Mouse (Mus musculus) kidney, adult 2 months (tissue): ENCODE data around the gene Anks3. TPM values are rescaled to one million over a fixed set of nuclear protein-coding genes. Genes with fewer than 3 reads are reported as not detected.

ENCODE experiments used
- DNase-seq: peaks from one replicate; pipeline ENCODE4 v3.0.0; 2021
- H3K27ac ChIP-seq: fragments of 200-500 bp; 2 replicates; pipeline ENCODE4 v1.5.1; 2012; ENCODE audit warnings: low read depth, low read length, control low read depth, inconsistent platforms; ENCODE audit not compliant: insufficient read depth
- H3K27me3 ChIP-seq: fragments of 200-500 bp; replicated peaks from 2 replicates; pipeline ENCODE4 v1.6.1; 2012; ENCODE audit warnings: mild to moderate bottlenecking, moderate library complexity, low read length, inconsistent platforms; ENCODE audit not compliant: control insufficient read depth, insufficient read depth
- H3K36me3 ChIP-seq: fragments of 200-500 bp; 2 replicates; pipeline ENCODE4 v1.6.1; 2012; ENCODE audit warnings: mild to moderate bottlenecking, moderate library complexity, low read length, inconsistent platforms; ENCODE audit not compliant: control insufficient read depth, insufficient read depth
- H3K4me1 ChIP-seq: fragments of 200-500 bp; 2 replicates; pipeline ENCODE4 v1.6.1; 2011; ENCODE audit warnings: low read length; ENCODE audit not compliant: control insufficient read depth, insufficient read depth
- H3K4me3 ChIP-seq: fragments of 200-500 bp; 2 replicates; pipeline ENCODE4 v1.5.1; 2011; ENCODE audit warnings: mild to moderate bottlenecking, low read depth, low read length, control low read depth; ENCODE audit not compliant: insufficient read depth
- CTCF ChIP-seq: fragments of 200-500 bp; conservative IDR thresholded peaks from 2 replicates; pipeline ENCODE4 v1.5.1; 2011; ENCODE audit warnings: low read depth, mild to moderate bottlenecking, control low read depth, low read length, moderate library complexity, mixed read lengths; ENCODE audit not compliant: insufficient read depth, insufficient read length
- POLR2A ChIP-seq: fragments of 200-500 bp; IDR thresholded peaks from one replicate; pipeline ENCODE4 v1.6.1; 2011; ENCODE audit warnings: low read depth, low read length, control low read depth
- WGBS: fragments of 180-500 bp; shearing (Covaris S2); methylation state at CpG from one replicate; pipeline ENCODE4 v1.1.7; 2018; 5-methylcytosine and 5-hydroxymethylcytosine counted together
- polyA plus RNA-seq: library from polyadenylated mRNA; depleted of rRNA; stranded (reverse); fragments of >200 nt; gene quantifications from 2 replicates; pipeline ENCODE4 v1.2.3, GENCODE M21; 2012

Gene Anks3
- polyA plus RNA-seq, 1 experiment = 50.7 TPM

GRCm38 (mm10) chr16:4912074-4912648, 51.8 kb downstream of the Anks3 start:
- no peaks in the 10 kb centered on the region for H3K27me3 ChIP-seq
- WGBS = 80% methylated on average over 10 of the region's 10 CpGs
- peaks cover 3% of the 10 kb centered on the region for H3K36me3 ChIP-seq
- peak; percentile 49 for DNase-seq
- no peak overlapping the region for H3K4me3 ChIP-seq
- TF ChIP-seq CTCF (no peak), POLR2A (no peak)
- H3K27ac ChIP-seq = peak overlapping the region; percentile 31; the same call in 1 of the 2 replicates
- H3K4me1 ChIP-seq = peaks cover 17% of the 10 kb centered on the region; the same call in 1 of the 2 replicates

GRCm38 (mm10) chr16:4910758-4911157, 53.2 kb downstream of the Anks3 start:
- TF ChIP-seq POLR2A = no peak
- TF ChIP-seq CTCF = no peak
- Histone ChIP-seq H3K36me3 (peaks cover 1% of the 10 kb centered on the region), H3K4me1 (peaks cover 21% of the 10 kb centered on the region; the same call in 1 of the 2 replicates), H3K4me3 (no peak overlapping the region), H3K27me3 (no peaks in the 10 kb centered on the region), H3K27ac (no peak overlapping the region)
- WGBS = 95% methylated on average over 8 of the region's 8 CpGs
- DNase-seq = no peak

- TF ChIP-seq CTCF (0 out of 2 replicates have a peak, but pooled peaks have one; percentile 25), POLR2A (no peak)
- H3K36me3 ChIP-seq = peaks cover 1% of the 10 kb centered on the region
- DNase-seq = no peak
- WGBS = 98% methylated on average over 2 of the region's 2 CpGs
- no peaks in the 10 kb centered on the region for H3K27me3 ChIP-seq
- H3K4me3 ChIP-seq = no peak overlapping the region
- H3K27ac ChIP-seq = no peak overlapping the region
- H3K4me1 ChIP-seq = peaks cover 28% of the 10 kb centered on the region; the same call in 1 of the 2 replicates
These were observed 54.3 kb downstream of the Anks3 start for GRCm38 (mm10) chr16:4909745-4910144.

GRCm38 (mm10) chr16:4907972-4908371, 56.0 kb downstream of the Anks3 start:
- no peak for TF ChIP-seq POLR2A
- no peak for TF ChIP-seq CTCF
- 56% methylated on average over 5 of the region's 5 CpGs for WGBS
- H3K4me3 ChIP-seq = no peak overlapping the region
- no peaks in the 10 kb centered on the region for H3K27me3 ChIP-seq
- peaks cover 1% of the 10 kb centered on the region for H3K36me3 ChIP-seq
- no peak for DNase-seq
- no peak overlapping the region for H3K27ac ChIP-seq
- H3K4me1 ChIP-seq = peaks cover 32% of the 10 kb centered on the region; the same call in 1 of the 2 replicates

GRCm38 (mm10) chr16:4907386-4907785, 56.6 kb downstream of the Anks3 start:
- Histone ChIP-seq H3K36me3 (peaks cover 1% of the 10 kb centered on the region), H3K4me1 (peaks cover 34% of the 10 kb centered on the region; the same call in 1 of the 2 replicates), H3K4me3 (no peak overlapping the region), H3K27me3 (no peaks in the 10 kb centered on the region), H3K27ac (0 out of 2 replicates have a peak overlapping the region, but pooled peaks have one; percentile 18)
- peak; percentile 75 for DNase-seq
- TF ChIP-seq CTCF = no peak
- no peak for TF ChIP-seq POLR2A
- WGBS = 24% methylated on average over 2 of the region's 2 CpGs

GRCm38 (mm10) chr16:4906559-4906958, 57.4 kb downstream of the Anks3 start:
- Histone ChIP-seq H3K27ac (no peak overlapping the region), H3K4me1 (peaks cover 34% of the 10 kb centered on the region; the same call in 1 of the 2 replicates), H3K4me3 (no peak overlapping the region), H3K36me3 (peaks cover 1% of the 10 kb centered on the region; the same call in 1 of the 2 replicates), H3K27me3 (no peaks in the 10 kb centered on the region)
- TF ChIP-seq CTCF (no peak), POLR2A (no peak)
- DNase-seq = no peak

GRCm38 (mm10) chr16:4905591-4905990, 58.4 kb downstream of the Anks3 start:
- no peaks in the 10 kb centered on the region for H3K27me3 ChIP-seq
- TF ChIP-seq CTCF (no peak), POLR2A (no peak)
- whole genome bisulfite sequencing = 43% methylated on average over 1 of the region's 1 CpGs

More at GRCm38 (mm10) chr16:4905591-4905990, 58.4 kb downstream of the Anks3 start:
- H3K27ac ChIP-seq = no peak overlapping the region
- no peak for DNase-seq
- H3K4me3 ChIP-seq = no peak overlapping the region
- H3K36me3 ChIP-seq = peaks cover under 1% of the 10 kb centered on the region; the same call in 1 of the 2 replicates
- H3K4me1 ChIP-seq = peaks cover 34% of the 10 kb centered on the region; the same call in 1 of the 2 replicates
